Mouse (Mus musculus) liver, embryonic 13.5 days (tissue): ENCODE results near the gene Ube2g2. TPM values are rescaled to one million over a fixed set of nuclear protein-coding genes. Genes with fewer than 3 reads are reported as not detected.
A peak's percentile ranks its signal among the peaks of the same experiment; 100 is the strongest.

Experiments
- ATAC-seq: fragments of 200-750 bp; cut with Nextera tagmentation; 2 replicates; pipeline ENCODE4 v1.8.0; 2017; ENCODE audit warnings: low read depth, mild to moderate bottlenecking, moderate number of reproducible peaks, moderate library complexity
- DNase-seq: peaks from one replicate; pipeline ENCODE4 v3.0.0; 2022
- H3K27ac ChIP-seq: fragments of 300-500 bp; sonication (generic); 2 replicates; pipeline ENCODE4 v1.5.1; 2015; ENCODE audit warnings: moderate library complexity, mild to moderate bottlenecking, inconsistent platforms
- H3K27me3 ChIP-seq: fragments of 300-500 bp; sonication (generic); 2 replicates; pipeline ENCODE4 v1.6.1; 2015; ENCODE audit warnings: mild to moderate bottlenecking, inconsistent platforms
- H3K36me3 ChIP-seq: fragments of 300-500 bp; sonication (generic); 2 replicates; pipeline ENCODE4 v1.6.1; 2015; ENCODE audit warnings: mild to moderate bottlenecking, inconsistent platforms
- H3K4me1 ChIP-seq: fragments of 300-500 bp; sonication (generic); replicated peaks from 2 replicates; pipeline ENCODE4 v1.6.1; 2015; ENCODE audit warnings: inconsistent platforms
- H3K4me2 ChIP-seq: fragments of 300-500 bp; sonication (generic); 2 replicates; pipeline ENCODE4 v1.6.1; 2015; ENCODE audit warnings: inconsistent platforms, mild to moderate bottlenecking, moderate library complexity
- H3K4me3 ChIP-seq: fragments of 300-500 bp; sonication (generic); replicated peaks from 2 replicates; pipeline ENCODE4 v1.5.1; 2015; ENCODE audit warnings: mild to moderate bottlenecking, inconsistent platforms
- H3K9ac ChIP-seq: fragments of 300-500 bp; sonication (generic); 2 replicates; pipeline ENCODE4 v1.6.1; 2015; ENCODE audit warnings: mild to moderate bottlenecking, inconsistent platforms
- H3K9me3 ChIP-seq: fragments of 300-500 bp; sonication (generic); replicated peaks from 2 replicates; pipeline ENCODE4 v1.6.1; 2016; ENCODE audit warnings: inconsistent platforms
- WGBS: fragments of 180-500 bp; shearing (Covaris S2); methylation state at CpG from one replicate; pipeline ENCODE4 v1.1.7; 2015; ENCODE audit not compliant: insufficient replicate concordance; 5-methylcytosine and 5-hydroxymethylcytosine counted together
- polyA plus RNA-seq: library from polyadenylated mRNA; unstranded; fragments of >200 nt; fragmentation: Nextera tagmentation; extraction: Ambion mirVana; gene quantifications from 2 replicates; pipeline ENCODE4 v1.2.1, GENCODE M21; 2015

The Ube2g2 gene
- polyA plus RNA-seq, 1 experiment from 2014 or later: 50.1 TPM

GRCm38 (mm10) chr10:77645571-77645970, 23.5 kb downstream of the Ube2g2 start:
- Histone ChIP-seq H3K9me3 (no peaks in the 10 kb centered on the region), H3K36me3 (peaks cover 60% of the 10 kb centered on the region), H3K27me3 (no peaks in the 10 kb centered on the region), H3K9ac (no peak overlapping the region), H3K27ac (no peak overlapping the region), H3K4me2 (no peak overlapping the region), H3K4me1 (no peaks in the 10 kb centered on the region), H3K4me3 (no peak overlapping the region)
- ATAC-seq (no peak), DNase-seq (no peak)
- 73% methylated on average over 5 of the region's 5 CpGs for WGBS

GRCm38 (mm10) chr10:77647461-77647860, 25.4 kb downstream of the Ube2g2 start:
- no peak overlapping the region for H3K9ac ChIP-seq
- H3K9me3 ChIP-seq: no peaks in the 10 kb centered on the region
- H3K4me2 ChIP-seq: no peak overlapping the region
- 12% methylated on average over 1 of the region's 1 CpGs for WGBS
- H3K4me1 ChIP-seq: no peaks in the 10 kb centered on the region
- DNase-seq (no peak), ATAC-seq (no peak)
- no peak overlapping the region for H3K27ac ChIP-seq
- H3K27me3 ChIP-seq: no peaks in the 10 kb centered on the region
- H3K4me3 ChIP-seq: no peak overlapping the region
- peaks cover 43% of the 10 kb centered on the region for H3K36me3 ChIP-seq

GRCm38 (mm10) chr10:77647901-77648300, 25.8 kb downstream of the Ube2g2 start:
- Histone ChIP-seq H3K4me2 (no peak overlapping the region), H3K4me3 (no peak overlapping the region), H3K9me3 (no peaks in the 10 kb centered on the region), H3K4me1 (no peaks in the 10 kb centered on the region), H3K27ac (no peak overlapping the region), H3K9ac (no peak overlapping the region), H3K27me3 (no peaks in the 10 kb centered on the region), H3K36me3 (peaks cover 40% of the 10 kb centered on the region)
- ATAC-seq (no peak), DNase-seq (no peak)
- WGBS: 72% methylated on average over 8 of the region's 8 CpGs

- H3K4me1 ChIP-seq: no peaks in the 10 kb centered on the region
- 82% methylated on average over 9 of the region's 9 CpGs for WGBS
- no peaks in the 10 kb centered on the region for H3K27me3 ChIP-seq
- ATAC-seq (no peak), DNase-seq (no peak)
- H3K4me2 ChIP-seq: no peak overlapping the region
- no peaks in the 10 kb centered on the region for H3K9me3 ChIP-seq
- no peak overlapping the region for H3K9ac ChIP-seq
- H3K36me3 ChIP-seq: no peaks in the 10 kb centered on the region
- no peak overlapping the region for H3K27ac ChIP-seq
- no peak overlapping the region for H3K4me3 ChIP-seq
Measured at GRCm38 (mm10) chr10:77652046-77652445, 30.0 kb downstream of the Ube2g2 start.

- no peak for DNase-seq
- H3K9me3 ChIP-seq: no peaks in the 10 kb centered on the region
- no peak overlapping the region for H3K4me3 ChIP-seq
- 46% methylated on average over 15 of the region's 15 CpGs for WGBS
- no peak overlapping the region for H3K9ac ChIP-seq
- H3K36me3 ChIP-seq: no peaks in the 10 kb centered on the region
- no peak for ATAC-seq
- H3K27ac ChIP-seq: no peak overlapping the region
- no peaks in the 10 kb centered on the region for H3K4me1 ChIP-seq
- peaks cover 4% of the 10 kb centered on the region; the same call in 1 of the 2 replicates for H3K27me3 ChIP-seq
- no peak overlapping the region for H3K4me2 ChIP-seq
Measured at GRCm38 (mm10) chr10:77658286-77658994, 36.4 kb downstream of the Ube2g2 start.

- Histone ChIP-seq H3K36me3 (no peaks in the 10 kb centered on the region), H3K27me3 (peaks cover 31% of the 10 kb centered on the region), H3K27ac (no peak overlapping the region), H3K9me3 (no peaks in the 10 kb centered on the region), H3K4me3 (no peak overlapping the region), H3K4me1 (no peaks in the 10 kb centered on the region), H3K4me2 (no peak overlapping the region), H3K9ac (no peak overlapping the region)
- WGBS: 39% methylated on average over 43 of the region's 43 CpGs
- ATAC-seq (no peak), DNase-seq (no peak)
Measured at GRCm38 (mm10) chr10:77663949-77664665, 42.0 kb downstream of the Ube2g2 start.

- no peak overlapping the region for H3K4me3 ChIP-seq
- WGBS: 75% methylated on average over 8 of the region's 8 CpGs
- H3K9ac ChIP-seq: no peak overlapping the region
- H3K27ac ChIP-seq: no peak overlapping the region
- peaks cover 14% of the 10 kb centered on the region for H3K4me1 ChIP-seq
- peaks cover 31% of the 10 kb centered on the region for H3K27me3 ChIP-seq
- no peak for DNase-seq
- ATAC-seq: no peak
- H3K4me2 ChIP-seq: no peak overlapping the region
- no peaks in the 10 kb centered on the region for H3K9me3 ChIP-seq
- H3K36me3 ChIP-seq: no peaks in the 10 kb centered on the region
Measured at GRCm38 (mm10) chr10:77666342-77666741, 44.3 kb downstream of the Ube2g2 start.

GRCm38 (mm10) chr10:77667402-77667801, 45.3 kb downstream of the Ube2g2 start:
- Histone ChIP-seq H3K4me2 (no peak overlapping the region), H3K4me3 (no peak overlapping the region), H3K27me3 (peaks cover 29% of the 10 kb centered on the region), H3K4me1 (peaks cover 25% of the 10 kb centered on the region), H3K36me3 (no peaks in the 10 kb centered on the region), H3K9me3 (no peaks in the 10 kb centered on the region), H3K9ac (no peak overlapping the region), H3K27ac (no peak overlapping the region)
- WGBS: 61% methylated on average over 4 of the region's 4 CpGs
- DNase-seq (no peak), ATAC-seq (no peak)

GRCm38 (mm10) chr10:77670710-77671109, 48.6 kb downstream of the Ube2g2 start:
- H3K9ac ChIP-seq: no peak overlapping the region
- no peak overlapping the region for H3K4me2 ChIP-seq
- peaks cover 26% of the 10 kb centered on the region for H3K4me1 ChIP-seq
- no peak overlapping the region for H3K27ac ChIP-seq
- no peaks in the 10 kb centered on the region for H3K36me3 ChIP-seq
- ATAC-seq (no peak), DNase-seq (peak; percentile 7)
- no peak overlapping the region for H3K4me3 ChIP-seq
- H3K27me3 ChIP-seq: peaks cover 21% of the 10 kb centered on the region
- 70% methylated on average over 4 of the region's 4 CpGs for WGBS
- H3K9me3 ChIP-seq: no peaks in the 10 kb centered on the region

GRCm38 (mm10) chr10:77671519-77671918, 49.4 kb downstream of the Ube2g2 start:
- 6% methylated on average over 4 of the region's 4 CpGs for WGBS
- peak; percentile 90 for ATAC-seq
- H3K4me2 ChIP-seq: peak overlapping the region; percentile 19; the same call in 1 of the 2 replicates

GRCm38 (mm10) chr10:77673765-77674164, 51.7 kb downstream of the Ube2g2 start:
- H3K27ac ChIP-seq: no peak overlapping the region
- DNase-seq (no peak), ATAC-seq (no peak)
- no peak overlapping the region for H3K4me2 ChIP-seq
- no peak overlapping the region for H3K9ac ChIP-seq
- peaks cover 31% of the 10 kb centered on the region for H3K4me1 ChIP-seq
- H3K36me3 ChIP-seq: no peaks in the 10 kb centered on the region
- no peak overlapping the region for H3K4me3 ChIP-seq
- H3K9me3 ChIP-seq: no peaks in the 10 kb centered on the region
- H3K27me3 ChIP-seq: peaks cover 44% of the 10 kb centered on the region
- WGBS: 55% methylated on average over 13 of the region's 13 CpGs

More at GRCm38 (mm10) chr10:77671519-77671918, 49.4 kb downstream of the Ube2g2 start:
- Histone ChIP-seq H3K4me3 (no peak overlapping the region), H3K36me3 (no peaks in the 10 kb centered on the region), H3K9me3 (no peaks in the 10 kb centered on the region), H3K27me3 (peaks cover 29% of the 10 kb centered on the region), H3K27ac (peak overlapping the region; percentile 59), H3K4me1 (peaks cover 26% of the 10 kb centered on the region), H3K9ac (no peak overlapping the region)
- peak; percentile 62 for DNase-seq
